Mouse (Mus musculus) neural tube, embryonic 13.5 days (tissue): ENCODE data around the gene Coq6. TPM values are rescaled to one million over a fixed set of nuclear protein-coding genes. Genes with fewer than 3 reads are reported as not detected.
A peak's percentile ranks its signal among the peaks of the same experiment; 100 is the strongest.

Experiments
- ATAC-seq: fragments of 200-750 bp; cut with Nextera tagmentation; 2 replicates; pipeline ENCODE4 v1.8.0; 2017; ENCODE audit warnings: low read depth, mild to moderate bottlenecking, moderate TSS enrichment, moderate library complexity
- H3K27ac ChIP-seq: fragments of 300-500 bp; sonication (generic); replicated peaks from 2 replicates; pipeline ENCODE4 v1.5.1; 2015; ENCODE audit warnings: moderate library complexity, mild to moderate bottlenecking, inconsistent platforms
- H3K27me3 ChIP-seq: fragments of 300-500 bp; sonication (generic); 2 replicates; pipeline ENCODE4 v1.6.1; 2015; ENCODE audit warnings: mild to moderate bottlenecking, inconsistent platforms
- H3K36me3 ChIP-seq: fragments of 300-500 bp; sonication (generic); 2 replicates; pipeline ENCODE4 v1.6.1; 2015; ENCODE audit warnings: mild to moderate bottlenecking, inconsistent platforms
- H3K4me1 ChIP-seq: fragments of 300-500 bp; sonication (generic); replicated peaks from 2 replicates; pipeline ENCODE4 v1.6.1; 2015; ENCODE audit warnings: inconsistent platforms
- H3K4me2 ChIP-seq: fragments of 300-500 bp; sonication (generic); 2 replicates; pipeline ENCODE4 v1.6.1; 2015; ENCODE audit warnings: inconsistent platforms, mild to moderate bottlenecking, moderate library complexity
- H3K4me3 ChIP-seq: fragments of 300-500 bp; sonication (generic); 2 replicates; pipeline ENCODE4 v1.5.1; 2015; ENCODE audit warnings: mild to moderate bottlenecking, inconsistent platforms
- H3K9ac ChIP-seq: fragments of 300-500 bp; sonication (generic); 2 replicates; pipeline ENCODE4 v1.6.1; 2015; ENCODE audit warnings: moderate library complexity, mild to moderate bottlenecking, inconsistent platforms
- H3K9me3 ChIP-seq: fragments of 300-500 bp; sonication (generic); 2 replicates; pipeline ENCODE4 v1.6.1; 2016; ENCODE audit warnings: inconsistent platforms
- WGBS: fragments of 180-500 bp; shearing (Covaris S2); methylation state at CpG from one replicate; pipeline ENCODE4 v1.1.7; 2015; 5-methylcytosine and 5-hydroxymethylcytosine counted together
- polyA plus RNA-seq: library from polyadenylated mRNA; unstranded; fragments of >200 nt; fragmentation: Nextera tagmentation; extraction: Ambion mirVana; gene quantifications from 2 replicates; pipeline ENCODE4 v1.2.1, GENCODE M21; 2015

Gene Coq6
- polyA plus RNA-seq, 1 experiment from 2014 or later = 39.4 TPM

DNA sequence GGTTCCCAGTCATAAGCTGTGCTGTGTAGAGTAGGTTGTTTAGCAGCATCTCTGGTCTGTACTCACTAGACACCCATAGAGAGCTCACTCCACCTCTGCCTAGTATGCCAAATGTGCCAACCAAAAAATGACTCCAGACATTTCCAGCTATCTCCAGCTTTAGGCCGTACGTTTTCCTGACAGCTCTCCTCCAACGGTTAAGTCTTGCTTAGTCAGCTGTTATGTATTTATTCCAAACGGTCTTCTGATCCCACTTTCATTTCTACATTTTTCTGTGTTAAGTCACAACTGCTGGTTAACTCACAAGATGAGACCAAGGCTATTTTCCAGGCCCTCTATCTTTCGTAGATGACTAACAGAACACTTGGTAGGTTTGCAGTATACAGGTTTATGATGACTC, 37.2 kb downstream of the Coq6 start:
- H3K9me3 ChIP-seq = no peaks in the 10 kb centered on the region
- H3K4me3 ChIP-seq = no peak overlapping the region
- no peak overlapping the region for H3K9ac ChIP-seq
- WGBS = 80% methylated on average over 5 of the region's 5 CpGs
- no peaks in the 10 kb centered on the region for H3K36me3 ChIP-seq
- no peaks in the 10 kb centered on the region for H3K27me3 ChIP-seq
- ATAC-seq = no peak
- no peaks in the 10 kb centered on the region for H3K4me1 ChIP-seq
- no peak overlapping the region for H3K27ac ChIP-seq
- no peak overlapping the region for H3K4me2 ChIP-seq

DNA sequence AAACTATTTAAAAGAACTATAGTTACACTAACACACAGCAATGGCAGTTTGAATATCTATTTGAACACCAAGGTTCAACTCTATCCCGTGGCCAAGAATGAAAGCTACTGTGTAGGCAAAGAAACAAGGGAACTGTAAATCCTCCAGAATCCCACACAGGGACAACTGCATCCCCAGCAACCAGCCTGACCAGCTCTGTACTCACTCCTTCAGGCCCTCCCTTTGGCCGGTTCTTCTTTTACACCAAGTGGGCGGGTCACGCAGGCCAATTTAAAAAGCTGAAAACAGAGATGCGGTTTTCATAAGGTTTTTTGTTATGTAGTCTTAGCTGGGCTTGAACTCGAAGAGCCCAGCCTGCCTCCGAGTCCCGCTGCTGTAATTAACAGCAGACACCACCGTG, 37.7 kb downstream of the Coq6 start:
- Histone ChIP-seq H3K36me3 (no peaks in the 10 kb centered on the region), H3K4me1 (no peaks in the 10 kb centered on the region), H3K4me3 (no peak overlapping the region), H3K4me2 (no peak overlapping the region), H3K27me3 (no peaks in the 10 kb centered on the region), H3K9me3 (no peaks in the 10 kb centered on the region), H3K27ac (no peak overlapping the region), H3K9ac (no peak overlapping the region)
- no peak for ATAC-seq
- WGBS = 78% methylated on average over 9 of the region's 9 CpGs

DNA sequence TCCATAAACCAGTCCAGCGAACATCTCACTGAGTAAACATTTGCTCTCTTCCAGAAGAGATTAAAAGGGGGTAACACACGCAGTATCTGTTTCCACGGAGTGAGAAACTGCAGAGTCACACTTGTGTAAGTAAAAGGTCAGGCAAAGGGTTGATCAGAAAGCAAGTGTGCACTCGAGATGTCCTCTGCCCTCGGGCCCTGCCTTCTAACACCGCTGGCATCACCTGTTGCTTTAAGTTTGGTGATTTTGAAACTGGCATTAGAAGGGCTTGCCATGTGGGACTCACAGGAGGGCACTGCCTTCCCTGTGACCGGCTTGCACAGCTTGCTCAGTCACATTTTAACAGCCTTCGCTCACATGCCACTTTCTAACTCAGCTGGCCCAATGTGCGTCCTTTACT, 38.2 kb downstream of the Coq6 start:
- 82% methylated on average over 9 of the region's 9 CpGs for WGBS
- H3K9me3 ChIP-seq = no peaks in the 10 kb centered on the region
- ATAC-seq = no peak
- H3K27me3 ChIP-seq = no peaks in the 10 kb centered on the region
- no peak overlapping the region for H3K4me3 ChIP-seq
- no peak overlapping the region for H3K4me2 ChIP-seq
- H3K36me3 ChIP-seq = no peaks in the 10 kb centered on the region
- H3K4me1 ChIP-seq = no peaks in the 10 kb centered on the region
- H3K9ac ChIP-seq = no peak overlapping the region
- no peak overlapping the region for H3K27ac ChIP-seq

DNA sequence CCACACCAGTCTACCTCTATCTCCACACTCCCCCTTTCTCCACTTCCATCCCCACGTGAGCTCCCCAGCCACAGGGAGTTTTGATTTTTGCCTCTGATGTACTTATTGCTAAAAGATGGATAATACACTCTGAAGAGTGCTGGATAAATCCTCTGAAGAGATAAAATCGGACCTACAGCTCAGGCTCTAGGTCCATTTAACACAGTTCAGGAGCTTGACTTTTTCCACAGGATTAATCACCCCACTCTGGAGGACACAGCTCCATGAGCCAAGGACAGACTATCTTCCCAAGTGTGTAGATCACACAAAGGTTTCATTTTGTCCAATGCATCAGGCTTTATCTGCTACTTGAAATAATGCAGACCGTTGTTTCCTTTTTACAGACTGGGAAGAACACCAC, 38.6 kb downstream of the Coq6 start:
- no peak for ATAC-seq

DNA sequence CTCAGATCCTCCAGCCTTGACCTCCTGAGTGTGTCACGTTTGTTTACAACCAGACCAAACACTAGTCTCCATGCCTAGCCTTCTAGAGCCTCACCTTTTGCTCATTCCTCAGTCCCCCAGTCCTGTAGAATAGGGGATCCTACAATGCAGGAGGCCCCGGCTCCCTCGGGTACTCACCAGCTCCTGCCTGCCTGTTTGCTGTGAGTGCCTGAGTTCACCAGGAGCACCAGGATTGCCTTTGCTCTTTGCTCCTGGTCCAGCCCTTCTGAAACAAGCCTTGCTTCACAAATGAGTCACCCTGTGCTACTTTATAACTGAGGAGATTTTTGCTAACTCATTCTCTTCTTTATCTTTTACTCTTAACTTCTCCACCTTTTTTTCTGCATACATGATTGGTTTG, 39.2 kb downstream of the Coq6 start:
- no peak for ATAC-seq
- H3K27ac ChIP-seq = no peak overlapping the region
- no peaks in the 10 kb centered on the region for H3K9me3 ChIP-seq
- H3K9ac ChIP-seq = no peak overlapping the region
- no peaks in the 10 kb centered on the region for H3K4me1 ChIP-seq
- H3K4me3 ChIP-seq = no peak overlapping the region
- WGBS = 85% methylated on average over 3 of the region's 3 CpGs
- no peak overlapping the region for H3K4me2 ChIP-seq
- no peaks in the 10 kb centered on the region for H3K36me3 ChIP-seq
- H3K27me3 ChIP-seq = no peaks in the 10 kb centered on the region

More for the DNA sequence above, 38.6 kb downstream of the Coq6 start:
- H3K4me3 ChIP-seq = no peak overlapping the region
- no peak overlapping the region for H3K27ac ChIP-seq
- no peaks in the 10 kb centered on the region for H3K9me3 ChIP-seq
- H3K4me2 ChIP-seq = no peak overlapping the region
- H3K27me3 ChIP-seq = no peaks in the 10 kb centered on the region
- no peak overlapping the region for H3K9ac ChIP-seq
- H3K4me1 ChIP-seq = no peaks in the 10 kb centered on the region
- H3K36me3 ChIP-seq = no peaks in the 10 kb centered on the region
- 81% methylated on average over 3 of the region's 3 CpGs for WGBS

DNA sequence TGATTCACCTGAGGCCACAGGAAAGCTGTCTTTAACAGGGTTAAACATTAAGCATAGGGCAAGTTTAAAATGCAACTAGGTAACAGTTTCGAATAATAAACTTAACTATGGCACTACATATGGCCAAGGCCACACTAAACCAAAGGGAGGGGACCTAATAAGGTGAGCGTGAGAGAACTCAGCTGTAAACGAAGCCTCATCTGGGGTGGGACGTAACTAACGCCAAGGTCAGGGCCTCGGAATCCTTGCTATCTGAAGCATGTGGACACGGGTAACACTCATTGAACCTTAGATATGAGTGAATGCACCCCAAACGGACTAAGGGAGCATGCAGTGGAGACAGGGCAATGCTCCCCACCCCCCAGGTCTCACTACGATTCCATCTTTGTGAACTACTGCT, 41.5 kb downstream of the Coq6 start:
- Histone ChIP-seq H3K27ac (no peak overlapping the region), H3K9ac (no peak overlapping the region), H3K36me3 (no peaks in the 10 kb centered on the region), H3K9me3 (no peaks in the 10 kb centered on the region), H3K4me2 (no peak overlapping the region), H3K4me1 (peaks cover 4% of the 10 kb centered on the region), H3K4me3 (no peak overlapping the region), H3K27me3 (no peaks in the 10 kb centered on the region)
- no peak for ATAC-seq
- WGBS = 79% methylated on average over 9 of the region's 9 CpGs

DNA sequence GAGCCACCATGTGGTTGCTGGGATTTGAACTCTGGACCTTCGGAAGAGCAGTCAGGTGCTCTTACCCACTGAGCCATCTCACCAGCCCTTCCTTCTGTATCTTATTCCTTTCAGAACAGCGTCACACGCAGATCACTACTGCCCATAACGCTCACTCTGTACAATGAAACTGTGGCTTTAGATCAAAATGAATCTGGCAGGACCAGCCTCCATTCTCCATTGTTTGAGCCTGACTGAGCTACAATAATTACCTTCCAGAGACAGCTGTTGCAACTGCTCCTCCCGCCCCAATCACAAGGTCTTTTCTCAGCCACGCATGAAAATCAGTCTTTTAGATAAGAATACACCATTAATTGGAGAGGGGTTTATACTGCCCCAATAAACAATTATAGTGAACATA, 43.1 kb downstream of the Coq6 start:
- no peak for ATAC-seq
- no peaks in the 10 kb centered on the region for H3K9me3 ChIP-seq
- no peak overlapping the region for H3K4me2 ChIP-seq
- H3K4me3 ChIP-seq = no peak overlapping the region
- WGBS = 77% methylated on average over 6 of the region's 6 CpGs
- no peaks in the 10 kb centered on the region for H3K27me3 ChIP-seq
- no peaks in the 10 kb centered on the region for H3K36me3 ChIP-seq
- H3K4me1 ChIP-seq = peaks cover 13% of the 10 kb centered on the region
- no peak overlapping the region for H3K9ac ChIP-seq
- H3K27ac ChIP-seq = no peak overlapping the region

DNA sequence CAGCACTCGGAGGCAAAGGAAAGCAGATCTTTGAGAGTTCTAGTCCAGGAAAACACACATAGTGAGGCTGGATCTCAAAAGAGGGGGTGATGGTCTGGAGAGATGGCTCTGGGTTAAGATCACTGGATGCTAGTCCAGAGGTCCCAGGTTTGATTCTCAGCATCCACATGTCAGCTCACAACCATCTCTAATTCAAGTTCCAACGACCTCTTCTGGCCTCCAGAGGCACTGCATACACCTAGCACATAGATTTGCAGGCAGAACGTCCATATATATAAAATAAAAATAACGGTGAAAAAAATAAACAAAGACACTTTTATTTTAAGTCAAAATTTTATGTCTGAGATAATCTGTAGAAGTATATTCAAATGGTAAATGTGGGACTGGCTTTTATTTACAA, 45.8 kb downstream of the Coq6 start:
- Histone ChIP-seq H3K4me3 (no peak overlapping the region), H3K27me3 (peaks cover 3% of the 10 kb centered on the region; the same call in 1 of the 2 replicates), H3K36me3 (no peaks in the 10 kb centered on the region), H3K9me3 (no peaks in the 10 kb centered on the region), H3K27ac (no peak overlapping the region), H3K9ac (no peak overlapping the region), H3K4me1 (peaks cover 14% of the 10 kb centered on the region), H3K4me2 (no peak overlapping the region)
- WGBS = 64% methylated on average over 4 of the region's 4 CpGs
- ATAC-seq = no peak

DNA sequence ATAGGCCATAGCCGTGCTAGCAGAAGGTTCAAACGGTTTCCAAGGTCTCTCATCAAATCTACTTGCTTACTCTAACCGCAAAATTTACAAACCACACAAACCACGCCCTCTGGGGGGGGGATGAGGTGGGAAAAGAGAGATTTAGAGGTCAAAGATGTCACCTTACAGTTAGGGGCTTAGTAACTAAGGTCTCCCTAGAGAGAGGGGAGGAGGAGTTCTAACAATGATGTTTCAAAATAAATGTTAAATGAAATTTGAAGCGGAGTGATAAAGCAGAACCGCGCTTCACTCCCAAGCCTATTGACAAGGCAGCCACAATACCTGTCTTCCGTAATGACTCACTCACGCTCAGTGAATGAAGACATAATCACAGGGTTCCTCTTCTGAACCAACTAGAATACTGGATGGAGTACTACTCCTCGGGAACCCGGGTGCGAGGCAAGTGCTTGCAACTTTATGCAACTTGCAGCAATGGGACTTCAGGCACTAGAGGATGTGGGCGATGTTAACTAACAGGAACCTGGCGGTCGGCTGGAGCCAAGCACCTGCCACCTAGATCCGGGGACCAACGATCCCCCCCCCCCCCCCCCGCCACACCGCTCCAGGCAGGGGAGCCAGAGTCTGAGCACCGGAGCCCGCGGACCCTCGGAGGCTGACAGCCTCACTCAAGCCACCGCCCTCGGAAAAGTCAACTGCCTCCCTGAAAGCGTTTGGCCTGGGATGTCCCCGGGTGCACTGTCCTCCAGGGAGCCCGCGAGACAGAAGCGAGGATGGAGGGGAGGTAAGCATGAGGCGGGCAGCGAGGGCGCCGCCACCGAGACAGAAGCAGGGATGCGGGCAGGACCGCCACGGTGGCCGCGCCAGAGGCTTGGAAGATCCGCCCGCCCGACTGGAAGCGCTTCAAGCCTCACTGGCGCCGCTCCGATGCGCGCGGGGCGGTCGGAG, 46.7 kb downstream of the Coq6 start:
- ATAC-seq = peak; percentile 81

DNA sequence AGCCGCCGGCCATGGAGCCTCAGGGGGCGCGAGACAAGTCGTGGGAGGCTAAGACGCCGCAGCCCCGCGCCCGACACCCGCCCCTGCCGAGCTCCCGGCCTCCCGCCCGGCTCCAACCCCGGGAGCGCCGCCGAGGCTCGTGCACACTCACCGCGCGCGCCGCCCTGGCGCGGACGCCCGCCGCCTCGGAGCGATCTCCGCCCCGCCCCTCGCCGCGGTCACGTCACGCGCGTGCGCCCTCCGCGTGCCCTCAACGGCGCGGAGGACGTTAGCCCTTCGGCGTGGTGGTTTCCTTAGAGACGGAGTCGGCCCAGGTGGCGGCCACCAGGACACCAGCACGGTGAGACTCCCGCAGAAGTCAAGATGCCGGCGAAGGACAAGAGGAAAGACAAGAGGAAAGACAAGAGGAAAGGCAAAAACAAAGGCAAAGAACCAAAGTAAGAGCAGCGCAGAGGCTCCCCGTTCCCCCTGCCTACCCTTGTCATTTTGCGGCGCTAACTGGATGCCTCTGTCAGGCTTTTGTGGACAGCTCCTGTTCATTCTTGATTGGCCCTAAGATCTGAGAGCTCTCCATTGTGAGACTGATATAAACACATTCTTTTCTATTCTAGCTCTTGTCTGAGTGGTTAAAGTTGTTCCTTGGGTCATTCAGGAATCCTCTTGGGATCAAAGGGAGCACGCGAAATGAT, 47.5 kb downstream of the Coq6 start, which contains the start of the genes Entpd5 and Bbof1:
Gene Entpd5 (minus strand): TSS at position 211 of the 689 bp plus-strand sequence.
Gene Bbof1 (plus strand): TSS at position 253 of the 689 bp plus-strand sequence.
- Histone ChIP-seq H3K4me1 (peaks cover 14% of the 10 kb centered on the region), H3K9me3 (no peaks in the 10 kb centered on the region), H3K4me2 (peak within 1 kb of the TSS; percentile 87), H3K27ac (peak within 1 kb of the TSS; percentile 93), H3K27me3 (peaks cover 3% of the 10 kb centered on the region; the same call in 1 of the 2 replicates), H3K9ac (peak within 1 kb of the TSS; percentile 86), H3K36me3 (no peaks in the 10 kb centered on the region), H3K4me3 (peak within 1 kb of the TSS; percentile 78)
- peak; percentile 96 for ATAC-seq
- WGBS = 2% methylated on average over 55 of the region's 63 CpGs

More for the DNA sequence above, 46.7 kb downstream of the Coq6 start:
- peaks cover 14% of the 10 kb centered on the region for H3K4me1 ChIP-seq
- H3K4me2 ChIP-seq = peak overlapping the region; percentile 87
- peaks cover 3% of the 10 kb centered on the region; the same call in 1 of the 2 replicates for H3K27me3 ChIP-seq
- no peaks in the 10 kb centered on the region for H3K9me3 ChIP-seq
- peak overlapping the region; percentile 86 for H3K9ac ChIP-seq
- peak overlapping the region; percentile 78 for H3K4me3 ChIP-seq
- WGBS = 1% methylated on average over 45 of the region's 52 CpGs
- H3K27ac ChIP-seq = peak overlapping the region; percentile 93
- no peaks in the 10 kb centered on the region for H3K36me3 ChIP-seq

DNA sequence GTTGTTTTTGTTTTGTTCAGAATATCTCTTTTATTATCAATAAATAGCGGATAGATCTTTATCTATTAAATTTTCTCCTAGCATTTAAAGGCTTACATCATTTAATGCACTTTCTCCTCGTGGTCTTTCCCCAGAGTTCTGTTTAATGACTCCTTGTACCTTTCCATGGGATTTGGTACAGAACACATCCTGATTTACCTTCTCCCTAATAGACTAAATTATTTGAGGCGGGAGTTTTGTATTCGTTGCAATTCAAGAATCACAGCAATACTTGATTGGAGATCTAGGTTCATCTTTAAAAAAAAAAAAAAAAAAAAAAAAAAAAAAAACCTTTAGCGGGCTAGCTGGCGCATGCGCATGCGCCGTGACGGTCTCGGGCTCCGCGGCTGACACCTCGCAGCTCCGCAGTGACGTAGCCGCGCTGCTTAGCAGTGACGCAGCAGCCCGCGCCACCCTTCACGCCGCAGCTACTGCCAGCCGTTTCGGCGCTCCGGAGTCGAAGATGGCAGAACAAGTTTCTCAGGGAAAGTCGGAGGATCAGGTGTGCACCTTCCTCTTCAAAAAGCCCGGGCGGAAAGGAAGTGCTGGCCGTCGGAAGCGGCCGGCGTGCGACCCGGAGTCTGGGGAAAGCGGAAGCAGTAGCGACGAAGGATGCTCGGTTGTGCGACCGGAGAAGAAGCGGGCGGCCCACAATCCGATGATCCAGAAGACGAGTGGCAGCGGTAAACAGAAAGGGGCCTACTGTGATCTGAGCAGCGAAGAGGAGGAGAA, 55.6 kb downstream of the Coq6 start, which contains the start of gene Rnf113a2:
Gene Rnf113a2 (plus strand): TSS at position 363 of the 771 bp plus-strand sequence.
- H3K4me1 ChIP-seq = peaks cover 9% of the 10 kb centered on the region
- peak within 1 kb of the TSS; percentile 80 for H3K27ac ChIP-seq
- ATAC-seq = peak; percentile 95
- H3K9me3 ChIP-seq = no peaks in the 10 kb centered on the region
- H3K4me2 ChIP-seq = peak within 1 kb of the TSS; percentile 81
- H3K4me3 ChIP-seq = peak within 1 kb of the TSS; percentile 52
- peaks cover 6% of the 10 kb centered on the region; the same call in 1 of the 2 replicates for H3K36me3 ChIP-seq
- H3K9ac ChIP-seq = peak within 1 kb of the TSS; percentile 78
- 2% methylated on average over 50 of the region's 50 CpGs for WGBS
- H3K27me3 ChIP-seq = no peaks in the 10 kb centered on the region
